Mouse (Mus musculus): Measurements from ENCODE around the gene Arl4d. TPM values are rescaled to one million over a fixed set of nuclear protein-coding genes. Genes with fewer than 3 reads are reported as not detected.
A peak's percentile ranks its signal among the peaks of the same experiment; 100 is the strongest.

Gene Arl4d
- total RNA-seq, 2 experiments from 2014 or later: 6.7 to 13.1 TPM

- Histone ChIP-seq H3K4me3 (peak overlapping the region; percentile 53), H3K27ac (peak overlapping the region; percentile 97)
- intact Hi-C loops (cut with DNase I): loop anchor here (1.0 kb wide), 1 partner anchor 73 kb away; the partner anchor contains the start of gene Dhx8
- peak; percentile 85 for TF ChIP-seq CTCF (IDR thresholded peaks at IDR 0.05)
- peak; percentile 71 for DNase-seq
Observed at GRCm38 (mm10) chr11:101658751-101659558, 6.4 kb upstream of the Arl4d start.

DNA sequence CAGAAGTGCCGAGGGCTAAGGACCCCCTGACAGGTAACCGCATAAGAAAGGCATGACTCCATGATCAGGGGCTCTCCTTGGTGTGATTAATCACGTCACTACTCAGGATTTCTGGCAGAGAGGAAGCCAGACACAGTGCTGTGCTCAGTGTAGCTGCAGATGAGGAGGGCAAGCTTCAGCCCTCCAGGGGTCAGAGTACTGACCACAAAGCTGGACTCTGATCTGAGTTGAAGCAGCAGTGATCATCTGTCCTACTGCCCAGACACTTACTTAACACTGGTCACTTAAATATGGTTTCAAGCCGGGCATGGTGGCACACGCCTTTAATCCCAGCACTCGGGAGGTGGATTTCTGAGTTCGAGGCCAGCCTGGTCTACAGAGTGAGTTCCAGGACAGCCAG, 4.2 kb upstream of the Arl4d start:
- intact Hi-C loops (cut with DNase I): no loop called here
- no peak for TF ChIP-seq CTCF (IDR thresholded peaks at IDR 0.05)
- Histone ChIP-seq H3K27ac (no peak overlapping the region), H3K4me3 (no peak overlapping the region)
- no peak for DNase-seq

DNA sequence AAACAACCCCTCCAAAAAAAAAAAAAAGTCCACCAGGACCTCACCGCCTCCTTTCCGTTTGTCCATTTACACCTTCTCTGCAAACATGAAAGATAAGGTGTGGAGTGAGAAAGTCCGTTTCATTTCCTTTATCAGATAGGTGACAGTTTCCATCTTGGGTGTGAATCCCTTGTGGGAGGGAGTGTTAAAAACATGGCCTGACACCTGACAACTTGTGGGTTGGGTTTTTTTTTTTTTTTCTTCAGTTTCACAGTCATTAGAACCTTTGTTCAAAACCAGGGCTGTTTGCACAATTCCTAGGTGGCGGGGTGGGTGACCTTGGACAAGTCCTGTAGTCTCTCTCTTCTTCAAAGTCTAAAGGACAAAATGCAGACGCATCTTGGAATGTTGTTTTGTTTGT, 3.6 kb upstream of the Arl4d start:
- DNase-seq: no peak
- Histone ChIP-seq H3K27ac (no peak overlapping the region), H3K4me3 (no peak overlapping the region)
- intact Hi-C loops (cut with DNase I): no loop called here
- no peak for TF ChIP-seq CTCF (IDR thresholded peaks at IDR 0.05)

DNA sequence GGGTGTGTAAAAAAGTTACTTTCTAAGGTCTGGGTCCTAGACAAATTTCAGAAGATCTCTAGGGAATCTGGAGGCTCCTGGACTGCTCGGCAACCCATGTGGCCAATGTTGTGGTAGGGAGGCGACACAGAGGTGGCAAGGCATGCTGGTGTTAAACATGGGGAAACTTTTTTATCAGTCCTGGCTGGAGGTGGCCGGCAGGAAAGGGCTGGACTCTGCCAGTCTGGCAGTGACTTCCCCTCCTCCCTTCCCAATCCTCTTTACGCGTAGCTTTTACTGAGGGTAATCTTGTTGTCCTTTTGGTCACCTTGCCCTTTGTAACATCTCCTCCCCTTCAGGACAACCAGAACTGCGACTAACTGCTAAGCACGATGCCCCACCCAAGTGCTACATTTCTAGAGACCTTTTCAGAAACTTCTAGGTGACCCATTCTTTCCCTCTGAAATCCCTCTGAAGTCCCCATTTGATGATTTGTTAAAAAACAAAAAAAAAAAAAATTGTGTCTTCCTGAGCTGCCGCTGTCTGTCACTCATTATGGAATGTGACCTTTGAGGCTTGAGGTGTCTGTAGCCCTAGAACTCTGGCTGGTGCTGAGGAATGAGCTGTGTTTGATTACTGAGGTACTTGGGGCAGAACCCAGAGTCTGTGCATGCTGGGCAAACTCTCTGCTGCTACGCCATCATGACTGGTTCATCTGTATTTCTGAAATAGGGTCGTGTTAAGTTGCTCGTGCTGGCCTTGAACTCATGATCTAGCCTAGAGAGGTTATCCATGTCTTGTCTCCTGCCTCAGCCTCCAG, 1.9 kb upstream of the Arl4d start:
- no peak for DNase-seq
- 0 out of 2 replicates have a peak overlapping the region, but pooled peaks have one; percentile 17 for H3K27ac ChIP-seq
- TF ChIP-seq CTCF (IDR thresholded peaks at IDR 0.05): no peak
- intact Hi-C loops (cut with DNase I): no loop called here
- H3K4me3 ChIP-seq: no peak overlapping the region

DNA sequence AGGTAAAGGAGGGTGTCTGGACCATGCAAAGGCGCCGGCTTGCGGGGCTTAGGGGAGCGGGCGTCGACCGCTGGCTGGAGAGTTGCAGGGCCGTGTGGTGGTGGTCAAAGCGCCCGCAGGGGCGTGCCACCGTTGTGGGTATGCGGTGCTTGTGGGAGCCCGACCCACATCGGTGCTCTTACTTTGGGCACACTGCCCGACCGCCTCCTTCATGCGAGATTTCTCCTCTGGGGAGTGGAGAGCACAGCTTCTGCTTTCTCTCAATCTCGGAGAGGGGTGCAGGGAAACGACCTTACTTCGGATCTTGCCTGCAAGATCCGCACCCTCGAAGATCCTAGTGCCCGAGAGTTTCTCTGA, 273 bp downstream of the Arl4d start:
- peak overlapping the region; percentile 94 for H3K4me3 ChIP-seq
- intact Hi-C loops (cut with DNase I): loop anchor here (5.0 kb wide), 1 partner anchor 37 kb away; no protein-coding TSS in a partner anchor
- peak overlapping the region; percentile 96 for H3K27ac ChIP-seq
- no peak for TF ChIP-seq CTCF (IDR thresholded peaks at IDR 0.05)
- no peak for DNase-seq

- intact Hi-C loops (cut with DNase I): loop anchor here (5.0 kb wide), 1 partner anchor 36 kb away; no protein-coding TSS in a partner anchor
- peak; percentile 72 for DNase-seq
- H3K27ac ChIP-seq: peak overlapping the region; percentile 96
Observed at GRCm38 (mm10) chr11:101666626-101667345, 1.4 kb downstream of the Arl4d start.

GRCm38 (mm10) chr11:101667871-101668532, 2.7 kb downstream of the Arl4d start:
- intact Hi-C loops (cut with DNase I): loop anchor here (5.0 kb wide), 1 partner anchor 34 kb away; no protein-coding TSS in a partner anchor
- peak overlapping the region; percentile 96 for H3K27ac ChIP-seq
- DNase-seq: peak; percentile 84
- no peak for TF ChIP-seq CTCF (IDR thresholded peaks at IDR 0.05)
- H3K4me3 ChIP-seq: peak overlapping the region; percentile 94

More at GRCm38 (mm10) chr11:101666626-101667345, 1.4 kb downstream of the Arl4d start:
- H3K4me3 ChIP-seq: peak overlapping the region; percentile 94
- TF ChIP-seq CTCF (IDR thresholded peaks at IDR 0.05): no peak

- no peak for TF ChIP-seq CTCF (IDR thresholded peaks at IDR 0.05)
- H3K27ac ChIP-seq: peak overlapping the region; percentile 96
- intact Hi-C loops (cut with DNase I): loop anchor here (5.0 kb wide), 1 partner anchor 34 kb away; no protein-coding TSS in a partner anchor
- H3K4me3 ChIP-seq: peak overlapping the region; percentile 94
- peak; percentile 52 for DNase-seq
Observed at GRCm38 (mm10) chr11:101668546-101669261, 3.4 kb downstream of the Arl4d start.

GRCm38 (mm10) chr11:101670334-101670733, 5.0 kb downstream of the Arl4d start:
- intact Hi-C loops (cut with DNase I): no loop called here
- H3K4me3 ChIP-seq: no peak overlapping the region
- no peak for TF ChIP-seq CTCF (IDR thresholded peaks at IDR 0.05)
- peak overlapping the region; percentile 96 for H3K27ac ChIP-seq
- no peak for DNase-seq

- intact Hi-C loops (cut with DNase I): no loop called here
- no peak for DNase-seq
- H3K4me3 ChIP-seq: no peak overlapping the region
- no peak overlapping the region for H3K27ac ChIP-seq
- TF ChIP-seq CTCF (IDR thresholded peaks at IDR 0.05): no peak
Observed at GRCm38 (mm10) chr11:101671255-101671654, 5.9 kb downstream of the Arl4d start.

DNA sequence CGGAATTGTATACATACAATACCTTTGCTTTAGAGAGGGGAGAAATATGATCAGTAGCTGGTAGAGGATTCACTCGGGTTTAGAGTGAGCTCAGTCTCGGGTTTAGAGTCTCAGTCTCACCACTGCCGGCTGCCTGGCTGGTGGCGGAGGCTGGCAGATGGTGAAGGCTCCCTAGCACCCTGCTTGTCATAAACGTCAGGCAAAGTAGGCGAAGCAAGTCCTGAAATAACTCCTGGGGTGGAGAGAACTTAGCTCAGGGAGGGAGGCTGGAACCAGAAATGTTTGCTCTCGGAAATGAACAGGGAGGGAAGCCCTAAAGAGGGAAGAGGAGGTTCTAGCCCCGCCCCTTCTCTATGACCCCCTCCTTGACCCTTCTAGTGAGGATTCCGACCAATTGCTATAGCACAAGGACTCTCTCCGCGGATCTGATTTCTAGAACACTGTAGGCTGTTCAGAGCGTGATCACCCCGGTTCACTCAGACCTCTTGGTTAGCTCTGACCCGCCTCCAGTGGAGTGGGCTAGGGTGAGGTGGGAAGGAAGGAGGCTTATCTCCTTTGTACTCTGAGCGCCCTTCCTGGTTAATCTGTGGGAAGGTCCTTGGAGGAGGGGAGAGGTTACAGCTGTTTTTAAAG, 7.8 kb downstream of the Arl4d start:
- Histone ChIP-seq H3K27ac (peak overlapping the region; percentile 82), H3K4me3 (peak overlapping the region; percentile 41)
- intact Hi-C loops (cut with DNase I): no loop called here
- peak; percentile 31 for DNase-seq
- no peak for TF ChIP-seq CTCF (IDR thresholded peaks at IDR 0.05)
